Mouse (Mus musculus) c-Kit-negative CD71-positive TER-119-positive erythroid progenitor cells, embryonic 14.5 days (primary cell): Measurements from ENCODE around the gene Kcnk10.

Experiments used
- DNase-seq: peaks from one replicate; pipeline ENCODE4 v3.0.0-alpha.2; 2013; ENCODE audit warnings: low read depth, low spot score

Gene Kcnk10

DNA sequence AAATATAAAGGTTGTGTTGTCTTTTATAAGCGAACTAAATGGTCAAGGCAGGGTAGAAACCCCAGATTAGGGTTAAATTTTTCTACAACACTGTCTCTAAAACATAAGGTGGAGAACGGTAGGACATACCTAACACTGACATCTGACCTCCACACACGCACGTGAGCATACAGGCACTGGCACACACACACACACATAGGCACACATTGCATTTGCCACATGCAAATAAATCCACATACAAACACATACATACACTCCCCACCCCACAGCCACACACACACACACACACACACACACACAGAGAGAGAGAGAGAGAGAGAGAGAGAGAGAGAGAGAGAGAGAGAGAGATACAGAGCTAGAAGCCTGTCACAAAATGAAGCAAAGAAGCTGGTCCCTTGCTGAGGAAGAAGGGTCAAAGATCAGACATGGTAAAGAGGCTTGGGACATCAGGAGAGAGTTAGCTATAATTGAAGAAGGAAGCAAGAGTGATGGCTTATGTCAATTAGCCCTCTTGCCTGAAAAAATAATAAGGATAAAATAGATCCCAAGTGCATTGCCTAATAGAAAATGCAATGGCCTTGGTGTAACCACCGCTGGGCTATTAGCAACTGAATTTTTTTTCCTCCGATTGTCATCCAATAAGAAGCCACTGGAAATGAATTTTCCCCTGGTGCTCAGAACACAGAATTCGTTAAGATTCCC lies 58.1 kb downstream of the Kcnk10 start:
- DNase-seq = no peak

DNA sequence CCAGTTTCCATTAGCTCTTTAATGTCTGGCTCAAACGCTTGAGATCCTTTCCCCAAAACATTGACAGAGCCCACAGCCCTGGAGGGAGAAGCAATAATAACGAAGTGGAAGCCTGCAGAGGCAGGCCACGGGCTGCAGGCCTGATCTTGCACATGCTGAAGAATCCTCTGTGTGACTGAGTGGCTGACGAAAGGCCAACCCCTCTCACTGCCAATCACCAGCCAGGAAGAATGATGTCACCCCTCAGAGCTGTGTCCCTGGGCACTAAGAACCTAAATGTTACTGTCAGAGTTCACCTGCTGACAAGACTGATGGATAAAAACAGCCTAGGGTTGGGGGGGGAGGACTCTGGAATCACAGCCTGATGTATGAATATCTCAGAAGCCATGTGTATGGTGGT lies 72.5 kb downstream of the Kcnk10 start:
- no peak for DNase-seq

DNA sequence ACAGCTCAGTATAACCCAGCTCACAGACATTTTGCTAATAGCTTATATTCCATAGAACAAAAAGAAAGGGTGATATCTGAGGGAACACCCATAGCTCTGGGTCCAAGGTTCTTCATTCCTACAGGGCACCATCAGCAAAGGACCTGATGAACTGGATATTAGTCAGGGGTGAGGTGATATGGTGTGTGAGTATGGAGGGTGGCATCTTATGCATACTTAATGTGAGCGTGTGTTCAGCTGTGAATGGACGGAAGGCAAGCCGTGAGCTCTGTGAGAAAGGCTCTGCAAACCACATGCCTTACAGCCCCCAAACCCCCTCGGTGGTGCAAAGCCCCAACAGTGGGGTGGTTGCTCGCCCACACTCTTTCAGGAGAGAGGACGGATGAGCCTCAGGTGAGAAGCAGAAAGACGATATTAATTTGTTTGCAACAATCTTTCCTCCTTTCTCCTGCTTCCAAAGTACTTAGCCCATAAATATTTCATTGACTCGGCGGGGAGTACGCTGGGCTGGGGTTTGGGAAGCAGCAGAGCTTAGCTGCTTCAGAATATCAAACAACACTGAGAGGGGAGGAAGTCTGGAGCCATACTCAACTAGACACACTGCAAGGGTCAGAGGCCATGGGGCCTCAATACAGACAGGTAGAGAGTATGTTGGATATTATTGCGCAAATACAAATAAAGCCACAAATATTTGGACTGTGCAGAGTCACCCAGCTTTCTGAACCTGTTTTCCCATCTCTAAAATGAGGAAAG lies 76.4 kb downstream of the Kcnk10 start:
- no peak for DNase-seq

DNA sequence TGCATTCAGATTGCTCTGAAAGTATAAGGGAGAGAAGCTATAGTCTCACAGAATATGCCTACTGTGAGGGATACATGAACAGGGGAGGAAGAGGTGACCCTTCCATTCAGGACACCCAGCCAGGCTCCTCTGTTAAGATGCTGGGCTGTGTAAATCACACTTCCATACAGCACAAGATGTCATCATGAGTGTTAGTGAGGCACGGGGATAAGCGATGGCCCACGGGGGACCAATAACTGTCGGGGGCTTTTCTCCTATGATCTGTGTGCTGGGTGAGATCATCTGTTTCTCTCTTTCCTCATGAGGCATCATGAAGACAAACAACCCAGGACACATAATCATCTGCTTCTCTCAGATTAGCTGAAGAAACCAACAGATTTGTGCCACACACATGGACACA lies 77.1 kb downstream of the Kcnk10 start:
- DNase-seq = no peak

DNA sequence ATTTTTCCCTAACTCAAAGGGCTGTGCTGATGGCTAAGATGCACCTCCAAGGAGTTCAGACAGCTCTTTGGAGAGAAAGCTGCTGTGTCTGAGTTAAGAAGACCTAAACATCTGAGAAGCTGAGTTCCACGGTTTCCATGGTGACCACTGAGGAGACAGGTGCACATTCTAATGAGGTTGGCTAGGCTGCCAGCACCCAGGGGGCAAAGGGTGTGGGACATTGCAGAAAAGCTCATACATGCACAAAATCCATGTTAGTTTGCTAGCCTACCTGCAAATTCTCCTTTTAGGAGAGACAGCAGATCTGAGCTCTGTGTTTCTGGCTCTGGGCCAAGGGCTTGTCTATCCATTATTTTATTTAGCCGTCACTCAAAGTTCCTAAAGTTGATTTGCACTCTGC lies 96.7 kb downstream of the Kcnk10 start:
- DNase-seq = no peak

DNA sequence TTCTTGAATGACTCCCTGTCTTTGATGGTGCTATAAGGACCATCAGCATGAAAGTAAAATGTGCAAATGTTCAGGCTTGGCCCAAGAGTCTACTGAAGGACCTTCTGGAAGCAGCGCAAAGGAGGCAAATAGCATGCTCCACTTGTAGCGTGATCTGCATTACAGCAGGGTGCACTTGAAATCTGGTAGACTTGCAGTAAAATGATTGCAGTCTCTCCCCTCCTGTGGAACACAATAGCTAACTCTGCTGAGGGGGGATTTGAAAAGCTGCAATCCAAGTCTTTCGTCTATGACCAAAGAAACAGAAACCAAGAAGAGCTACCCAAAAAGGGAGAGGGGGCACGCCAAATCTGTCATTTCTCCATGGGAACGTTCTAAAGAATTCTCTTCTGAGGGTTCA lies 97.1 kb downstream of the Kcnk10 start:
- DNase-seq = no peak

DNA sequence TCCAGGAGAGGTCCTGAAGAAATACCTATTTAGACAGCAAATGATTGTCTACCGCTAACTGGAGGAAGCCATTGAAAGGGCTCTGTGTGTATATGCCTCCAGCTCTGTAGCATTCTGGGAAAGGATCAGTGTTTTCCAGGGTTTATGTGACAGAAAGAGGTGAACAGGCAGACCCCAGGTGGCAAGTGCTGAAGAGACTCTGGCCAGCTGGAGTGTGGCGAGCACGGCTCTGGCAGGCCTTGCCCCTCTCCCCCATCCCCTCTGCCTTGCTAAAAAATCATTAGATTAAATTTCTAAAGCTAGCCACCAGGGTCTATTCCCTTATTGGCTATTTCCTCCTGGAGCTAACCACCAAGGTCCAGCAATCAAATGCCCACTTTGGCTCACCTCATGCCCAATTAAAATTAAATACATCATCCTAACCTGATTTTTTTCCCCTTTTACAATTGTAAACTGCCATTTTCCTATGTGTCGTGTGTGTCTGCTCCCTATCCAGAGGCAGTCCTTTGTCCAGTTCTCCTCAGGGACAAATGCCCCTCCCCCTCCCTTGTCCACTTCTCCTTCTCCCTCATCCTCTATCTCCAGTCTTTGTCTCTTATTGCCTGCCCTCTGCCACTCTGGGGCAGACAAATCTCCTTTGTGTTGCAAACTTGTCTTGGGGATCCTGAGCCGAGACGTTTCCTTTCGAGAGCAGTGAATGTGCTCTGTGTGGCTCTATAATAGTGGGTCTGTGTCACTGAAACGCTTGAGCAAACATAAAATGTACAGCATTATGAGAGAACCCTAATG lies 100.2 kb downstream of the Kcnk10 start:
- no peak for DNase-seq

DNA sequence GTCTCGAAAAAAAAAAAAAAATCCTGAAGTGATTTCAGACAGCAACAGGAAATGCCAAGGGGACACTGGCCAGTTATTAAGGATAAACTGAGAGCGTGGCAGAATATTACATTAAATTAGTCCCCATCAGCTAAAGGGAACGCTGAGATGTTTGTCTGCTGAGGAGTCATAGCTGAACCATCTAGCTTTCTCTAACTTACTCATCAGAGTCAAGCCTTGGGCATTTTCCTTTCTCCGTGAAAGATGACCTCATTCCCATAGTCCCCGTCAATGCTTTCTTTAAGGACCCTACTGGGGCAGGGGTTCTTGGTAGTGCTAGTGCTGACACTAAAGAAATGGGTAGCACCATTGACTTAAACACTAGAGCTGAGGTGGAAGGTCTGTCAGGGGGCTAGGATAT lies 106.9 kb downstream of the Kcnk10 start:
- DNase-seq = no peak

DNA sequence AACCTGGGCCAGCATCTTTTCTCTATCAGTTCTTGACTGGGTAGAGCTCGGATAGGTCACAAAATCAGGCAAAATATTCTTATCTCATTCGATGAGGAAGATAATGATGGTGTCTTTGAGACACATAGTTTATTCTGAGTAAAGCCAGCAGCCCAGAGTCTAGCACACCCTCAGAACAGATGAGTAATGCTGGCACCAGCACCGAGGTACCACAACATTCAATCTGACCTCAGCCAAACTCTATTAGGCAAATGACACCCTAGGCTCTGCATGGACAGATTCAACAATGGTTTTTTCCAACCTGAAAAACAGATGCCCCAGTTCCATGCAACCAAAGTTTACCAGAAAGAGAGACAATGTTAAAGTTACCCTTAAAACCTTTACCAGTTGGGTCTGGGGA lies 108.0 kb downstream of the Kcnk10 start:
- no peak for DNase-seq

DNA sequence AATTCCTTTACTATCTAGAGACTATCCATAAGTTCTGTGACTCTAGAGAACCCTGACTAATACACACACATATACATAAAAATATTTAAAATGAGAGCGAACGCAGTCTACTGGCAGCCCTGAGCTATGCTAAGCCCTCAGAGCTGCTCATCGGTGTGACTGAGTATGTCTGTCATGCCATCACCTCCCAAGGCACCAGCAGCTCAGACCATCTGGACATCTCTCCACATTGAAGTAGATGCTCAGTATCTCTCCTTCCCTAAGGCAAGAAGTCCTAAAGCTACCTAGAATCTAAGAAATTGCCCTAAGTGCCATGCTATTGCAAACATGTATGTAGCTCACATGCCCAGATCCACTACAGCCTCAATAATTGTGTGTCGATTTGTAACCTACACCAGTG lies 110.3 kb downstream of the Kcnk10 start:
- DNase-seq = no peak

DNA sequence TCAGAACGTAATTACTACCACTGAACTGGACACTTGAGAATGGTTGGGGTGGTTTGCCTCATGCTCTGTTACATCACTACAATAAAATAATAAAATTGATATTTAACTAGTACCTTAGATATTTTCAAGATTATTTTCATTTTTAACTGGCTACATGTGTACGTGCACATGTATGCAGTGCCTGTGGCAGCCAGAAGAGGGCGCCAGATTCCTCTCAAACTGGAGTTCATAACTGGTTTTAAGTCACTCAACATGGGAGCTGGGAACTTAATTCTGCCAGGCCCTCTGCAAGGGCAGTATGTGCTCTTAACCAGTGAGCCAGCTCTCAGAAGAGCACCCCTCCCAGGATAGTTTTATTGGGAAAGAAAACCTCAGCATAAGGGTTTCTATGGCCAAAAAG lies 118.2 kb downstream of the Kcnk10 start:
- DNase-seq = no peak

DNA sequence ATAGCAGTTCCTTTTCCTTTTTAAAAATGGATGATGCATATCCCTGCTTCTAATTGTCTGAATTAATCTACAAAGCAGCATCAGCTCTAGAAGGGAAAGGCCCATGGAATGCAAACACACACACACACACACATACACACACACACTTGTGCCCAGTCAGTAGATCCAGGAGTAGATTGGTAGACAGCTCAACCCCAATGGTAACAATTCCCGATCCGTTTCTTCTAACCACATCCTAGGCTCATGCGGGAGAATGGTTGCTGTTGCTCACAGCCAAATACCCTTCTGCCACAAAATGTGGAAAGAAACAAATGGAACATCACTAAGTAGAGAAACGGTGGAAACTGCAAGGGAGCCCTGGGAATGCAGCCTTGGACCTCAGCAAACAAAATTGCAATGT lies 119.2 kb downstream of the Kcnk10 start:
- no peak for DNase-seq

DNA sequence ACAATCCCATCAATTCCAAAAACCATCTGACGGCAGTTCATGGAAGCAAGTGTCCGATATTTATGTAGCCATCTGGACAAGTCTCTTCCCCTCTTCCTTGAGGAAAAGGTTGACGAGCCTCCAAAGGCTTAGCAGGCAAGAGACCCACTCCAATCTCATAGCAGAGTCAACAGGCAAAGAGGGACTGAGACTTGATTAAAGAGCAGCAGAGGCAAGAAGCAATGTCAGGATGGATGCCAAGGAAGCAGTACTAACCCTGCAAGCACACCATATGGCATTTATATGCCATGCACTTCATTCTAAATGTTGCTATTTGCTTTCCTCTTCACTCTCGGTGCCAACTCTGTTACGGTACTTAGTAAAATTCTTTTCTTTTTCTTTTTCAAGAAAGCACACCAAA lies 119.6 kb downstream of the Kcnk10 start:
- no peak for DNase-seq

DNA sequence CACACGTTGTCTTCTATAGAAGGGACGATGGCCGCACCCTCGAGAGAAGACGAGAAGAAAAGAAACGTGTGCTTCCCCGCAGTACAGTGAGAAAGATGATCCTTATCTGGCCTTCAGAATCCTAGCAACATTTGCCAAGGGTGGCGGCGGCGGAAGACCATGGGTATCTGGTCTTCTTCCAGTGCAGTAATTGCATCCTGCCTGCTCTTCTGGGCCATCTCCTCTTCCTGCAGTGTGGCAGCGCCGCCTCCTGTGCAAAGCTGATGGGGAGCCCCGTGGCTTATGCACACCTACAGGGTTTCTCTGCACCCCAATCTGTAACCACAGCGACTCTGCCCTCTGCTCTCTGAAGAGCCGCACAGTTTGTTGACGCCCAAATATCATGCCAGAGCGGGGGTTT lies 124.9 kb downstream of the Kcnk10 start:
- no peak for DNase-seq

DNA sequence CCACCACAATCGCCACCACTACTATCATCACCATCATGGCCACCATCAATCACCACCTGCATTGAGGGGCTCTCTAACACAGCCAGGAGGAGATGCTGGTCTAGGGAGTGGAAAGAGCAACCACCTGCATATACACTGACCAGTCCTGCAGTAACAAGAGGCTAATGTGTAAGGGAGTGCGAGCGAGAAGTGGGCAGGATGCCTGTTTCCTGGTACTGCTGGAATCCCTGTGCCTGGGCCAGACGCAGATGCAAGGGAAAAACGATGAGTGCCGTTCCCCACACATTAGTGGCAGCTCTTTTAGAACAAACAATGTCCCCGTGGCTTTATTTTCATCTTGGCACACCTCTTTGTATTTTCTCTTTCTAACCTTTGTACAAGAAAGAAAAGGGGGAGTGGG lies 125.5 kb downstream of the Kcnk10 start:
- DNase-seq = no peak

DNA sequence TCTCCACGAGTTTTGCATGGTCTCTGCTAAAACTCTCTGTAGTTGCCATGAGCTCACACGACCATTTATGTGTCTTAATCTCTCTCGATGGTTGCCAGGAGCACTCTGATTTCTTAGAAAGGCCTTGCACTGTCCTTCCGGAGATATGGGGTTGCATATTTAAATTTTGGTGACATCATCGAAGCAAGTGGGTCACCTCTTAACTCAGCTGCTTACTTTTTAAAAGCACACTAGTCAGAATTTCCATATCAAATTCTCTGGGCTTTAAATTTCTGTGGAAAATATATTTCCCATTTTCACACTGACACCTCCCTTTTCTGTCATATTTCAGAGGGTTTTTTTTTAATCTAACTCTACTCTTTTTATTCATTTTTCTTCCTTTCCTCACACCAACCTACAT lies 132.5 kb downstream of the Kcnk10 start:
- DNase-seq = no peak

DNA sequence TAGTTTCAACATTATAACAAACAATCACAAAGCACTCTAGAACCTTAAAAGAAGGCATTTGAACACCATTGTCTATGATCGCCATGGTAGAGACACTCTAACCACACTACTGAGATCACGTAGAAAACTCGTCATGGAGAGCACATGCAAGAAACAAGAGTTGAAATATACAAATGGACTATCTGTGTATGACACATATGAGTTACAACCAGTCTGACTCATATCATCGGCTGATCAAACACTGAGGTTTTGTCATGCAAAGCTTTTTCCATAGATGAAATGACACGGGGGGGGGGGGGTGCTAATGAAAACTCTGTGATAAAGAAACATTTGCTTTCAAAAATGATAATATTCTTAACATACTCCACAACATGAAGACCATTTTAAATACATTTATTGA lies 133.2 kb downstream of the Kcnk10 start:
- DNase-seq = no peak

DNA sequence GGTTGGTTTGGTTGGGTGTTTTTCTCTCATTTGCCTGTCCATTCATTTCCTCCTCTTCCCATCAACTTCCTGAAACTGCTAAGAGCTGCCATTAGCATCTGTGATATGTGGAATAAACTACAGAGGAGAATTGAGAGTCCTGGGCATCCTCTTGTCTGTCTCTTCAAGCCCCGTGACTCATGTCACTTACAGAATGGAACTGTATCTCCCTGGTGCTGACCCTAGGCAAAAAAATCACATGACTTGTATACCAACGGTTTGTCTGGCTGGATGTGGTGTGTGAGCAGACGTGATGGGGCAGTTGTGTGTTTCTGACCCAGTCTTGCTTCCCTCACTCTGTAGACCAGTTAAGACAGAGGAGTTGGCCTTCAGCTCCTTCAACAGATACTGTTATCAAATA lies 134.4 kb downstream of the Kcnk10 start:
- DNase-seq = no peak

DNA sequence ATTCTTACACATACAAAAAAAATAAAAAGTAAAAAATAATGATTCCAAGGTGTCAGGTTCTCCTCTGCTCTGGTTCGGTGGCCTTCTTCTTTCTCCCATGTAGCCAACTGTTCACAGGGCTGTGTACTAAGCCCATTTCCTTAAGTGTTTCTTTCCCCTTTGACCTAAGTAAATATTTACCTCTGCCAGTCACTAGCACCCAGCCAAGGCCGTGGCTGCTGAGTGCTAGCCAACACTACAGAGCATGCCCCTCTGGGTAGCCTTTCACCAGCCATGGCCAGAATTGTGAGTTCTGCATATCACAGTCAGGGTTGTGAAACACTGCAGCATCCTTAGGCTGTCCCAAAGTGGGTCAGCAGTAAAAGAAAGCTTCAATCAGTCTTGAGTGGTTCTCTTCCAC lies 140.0 kb downstream of the Kcnk10 start:
- DNase-seq = no peak

DNA sequence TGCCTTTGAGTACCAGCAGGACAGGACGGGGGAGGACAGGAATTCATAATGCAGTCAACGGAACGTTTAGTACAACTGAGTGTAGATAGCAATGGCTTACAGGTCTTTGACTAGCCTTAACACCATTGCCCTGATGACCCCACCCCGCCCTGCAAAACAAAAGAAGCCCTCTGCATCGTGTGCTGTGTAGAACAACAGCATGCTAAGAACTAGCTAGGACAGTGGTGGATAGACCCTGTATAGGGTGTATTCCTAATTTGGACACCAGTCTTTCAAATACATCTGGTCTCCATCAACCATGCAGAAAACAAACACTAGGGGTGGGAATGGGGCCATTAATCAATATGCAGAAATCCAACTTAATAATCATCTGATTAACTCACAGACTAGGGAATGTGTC lies 147.4 kb downstream of the Kcnk10 start:
- no peak for DNase-seq

DNA sequence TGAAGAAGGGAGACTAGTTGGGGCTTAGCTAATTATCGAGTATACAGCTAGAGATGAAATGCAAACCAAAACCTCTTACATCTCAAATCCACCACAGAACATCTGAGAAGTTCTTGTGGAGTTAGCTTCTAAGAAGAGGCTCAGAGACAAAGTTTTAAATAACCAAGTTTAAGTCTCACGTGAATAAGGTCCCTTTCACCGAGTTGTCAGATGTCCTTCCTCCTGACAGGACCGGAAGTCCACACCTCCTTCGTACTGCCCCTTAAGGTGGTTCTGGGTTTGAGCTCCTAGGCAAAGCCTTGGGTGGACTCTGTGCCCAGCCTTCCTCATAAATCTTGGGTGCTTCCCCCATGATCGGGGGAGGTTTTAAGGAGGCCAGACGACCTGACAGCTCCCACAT lies 156.8 kb downstream of the Kcnk10 start:
- DNase-seq = no peak

DNA sequence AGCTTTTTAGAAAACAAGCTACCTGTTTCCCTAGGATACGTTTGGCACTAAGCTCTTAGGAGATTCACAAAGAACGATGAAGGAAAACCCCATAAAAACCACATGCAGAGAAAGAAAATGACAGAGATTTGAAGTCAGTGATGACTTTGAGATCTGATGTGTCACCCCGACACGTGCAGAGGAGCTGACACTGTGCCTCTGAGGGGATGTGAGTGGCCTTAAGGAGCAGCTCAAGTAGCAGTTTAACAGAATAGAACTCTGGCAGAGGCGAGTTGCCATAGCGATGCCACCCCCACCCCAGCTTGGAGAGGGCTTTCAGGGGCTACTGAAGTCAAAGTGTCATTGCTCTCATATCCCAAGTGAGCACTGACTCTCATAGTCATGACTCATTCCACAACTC lies 158.3 kb downstream of the Kcnk10 start:
- DNase-seq = no peak

DNA sequence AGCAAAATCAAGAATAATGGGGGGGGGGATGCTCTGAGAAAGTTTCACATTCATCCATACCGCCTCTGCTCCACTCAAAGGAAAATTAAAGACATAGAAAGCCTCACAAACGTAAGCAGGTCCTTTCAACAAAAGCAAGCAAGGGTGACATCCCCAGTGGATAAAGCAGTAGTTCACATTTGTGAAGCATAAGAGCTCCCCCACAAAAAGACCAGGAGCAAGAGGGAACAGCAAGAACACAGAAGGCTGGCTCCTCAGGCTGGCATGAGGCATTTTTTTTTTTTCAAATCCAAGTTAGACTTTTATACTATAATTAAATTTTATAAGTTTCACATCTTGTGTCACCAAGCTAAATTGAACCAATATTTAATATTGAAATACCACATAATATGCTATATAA lies 168.5 kb downstream of the Kcnk10 start:
- DNase-seq = no peak
